Mouse (Mus musculus) megakaryocyte, embryonic 14.5 days (primary cell): Measurements from ENCODE around the gene Kptn.

Source experiments
- FLI1 ChIP-seq: IDR thresholded peaks from 2 replicates; pipeline ENCODE4 v1.6.1; 2012; ENCODE audit warnings: low read length, inconsistent platforms, mixed read lengths
- GATA1 ChIP-seq: IDR thresholded peaks from 3 replicates; pipeline ENCODE4 v1.6.1; 2012; ENCODE audit warnings: mixed read lengths, low read length, inconsistent platforms, borderline replicate concordance

GRCm38 (mm10) chr7:16125829-16126228 lies 6.1 kb downstream of the Kptn start:
- no peak for TF ChIP-seq GATA1
- TF ChIP-seq FLI1: no peak
